Mouse (Mus musculus) left cerebral cortex, adult 2 months (tissue): ENCODE results near the gene Gm28041. TPM values are rescaled to one million over a fixed set of nuclear protein-coding genes. Genes with fewer than 3 reads are reported as not detected.
A peak's percentile ranks its signal among the peaks of the same experiment; 100 is the strongest.
"Not testable (repeated sequence)": the region's sequence is repeated elsewhere in the genome, so short reads cannot be mapped to it uniquely, and the experiment has no call there.

Experiments
- DNase-seq, 2 experiments: peaks; one replicate each; pipeline ENCODE4 v3.0.0; 2021 to 2022; ENCODE audit warnings: low spot score in 2 of 2, mixed read lengths in 1 of 2; ENCODE audit errors: extremely low spot score in 1 of 2
- H3K27ac ChIP-seq: fragments of 200-600 bp; 2 replicates; pipeline ENCODE4 v1.8.1; 2022
- H3K4me3 ChIP-seq: fragments of 200-600 bp; 2 replicates; pipeline ENCODE4 v1.8.1; 2022
- CTCF ChIP-seq: fragments of 200-600 bp; IDR thresholded peaks from 2 replicates; pipeline ENCODE4 v1.8.1; 2022; ENCODE audit warnings: antibody characterized with exemption, mild to moderate bottlenecking, moderate library complexity
- intact Hi-C: fragments of 180-260 bp; cut with DNase I; formaldehyde crosslinking; loops from one replicate; pipeline ENCODE4 v1.15.1; 2025
- long read RNA-seq, 2 experiments: library from polyadenylated mRNA; stranded (forward); transcript quantifications; one replicate each; pipeline ENCODE4 v2.0.0; 2021; ENCODE audit warnings: borderline mapping rate in 2 of 2
- total RNA-seq, 2 experiments: library from RNA; stranded (reverse); gene quantifications; 2 replicates each; pipeline ENCODE4 v1.2.3; 2021

Gene Gm28041
- not detected for total RNA-seq
- long read RNA-seq, experiment 1 = 0 reads
- long read RNA-seq, experiment 2 = 0 reads

DNA sequence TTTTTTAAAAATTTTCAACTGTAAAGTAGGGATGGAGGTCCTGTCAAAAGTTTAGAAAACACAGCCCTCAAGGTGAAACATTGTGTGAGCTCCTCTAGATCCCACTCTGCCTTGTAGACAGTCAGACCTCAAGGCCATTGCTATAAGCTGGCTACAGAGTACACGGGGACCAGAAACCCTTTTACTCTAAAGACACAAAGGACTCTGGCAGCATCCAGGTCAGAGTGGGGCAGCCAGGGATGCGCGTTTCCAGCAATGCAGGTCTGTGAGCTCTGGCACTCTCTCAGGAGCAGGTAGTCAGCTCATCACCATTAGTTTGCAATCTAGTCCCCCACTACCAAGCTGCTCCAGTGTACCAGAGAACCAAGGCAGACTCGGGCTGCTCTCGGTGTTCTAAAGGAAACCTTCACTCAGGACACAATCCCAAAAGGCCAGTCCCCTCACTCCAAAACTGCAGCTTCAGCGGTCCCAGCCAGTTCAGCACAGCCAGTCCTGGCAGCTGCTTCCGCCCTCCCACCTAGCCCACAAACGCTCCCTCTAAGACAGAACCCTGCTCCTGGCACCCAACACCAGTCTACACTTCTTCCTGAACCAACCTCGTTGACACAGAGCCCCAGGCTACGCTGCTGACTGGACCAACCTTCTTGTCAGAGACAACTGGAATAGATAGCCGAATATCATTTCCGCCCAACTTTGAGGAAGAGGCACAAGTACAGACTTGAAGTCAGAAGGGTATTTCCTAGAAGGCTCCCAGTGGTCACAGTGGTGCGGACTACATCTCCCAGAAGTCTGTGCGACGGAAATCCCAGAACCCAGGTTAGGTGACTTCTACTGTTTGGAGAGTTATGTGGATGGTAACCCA lies at the start of gene Gm28041, which contains the start of gene Zfp456:
TSS of gene Gm28041 (minus strand) at position 684 of the 862 bp plus-strand sequence.
TSS of gene Zfp456 (minus strand) at position 761 of the 862 bp plus-strand sequence.
- H3K4me3 ChIP-seq = peak within 1 kb of the TSS; percentile 43
- H3K27ac ChIP-seq, intact Hi-C loops: not testable (repeated sequence)
- peak; percentile 37 to 53 for DNase-seq

DNA sequence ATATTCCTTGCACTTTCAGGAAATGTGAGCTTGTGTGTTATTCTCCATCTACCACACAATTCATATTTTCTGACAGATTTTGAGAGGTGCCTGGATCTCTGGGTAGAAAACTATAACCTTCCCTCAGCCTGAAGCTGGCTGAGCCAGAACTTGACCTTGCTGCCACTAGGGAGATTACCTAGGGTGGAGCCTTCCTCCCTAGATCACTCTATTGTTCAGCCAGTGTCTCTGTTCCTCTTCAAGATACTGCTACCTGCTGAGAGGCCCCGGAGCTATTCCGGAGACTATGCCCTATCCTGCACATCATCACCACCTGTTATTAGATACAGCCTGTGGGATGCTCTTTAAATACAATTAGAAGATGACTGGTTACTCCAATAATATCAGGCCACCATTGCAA lies 47.0 kb upstream of the Gm28041 start:
- H3K4me3 ChIP-seq, H3K27ac ChIP-seq, intact Hi-C loops, DNase-seq: not testable (repeated sequence)

DNA sequence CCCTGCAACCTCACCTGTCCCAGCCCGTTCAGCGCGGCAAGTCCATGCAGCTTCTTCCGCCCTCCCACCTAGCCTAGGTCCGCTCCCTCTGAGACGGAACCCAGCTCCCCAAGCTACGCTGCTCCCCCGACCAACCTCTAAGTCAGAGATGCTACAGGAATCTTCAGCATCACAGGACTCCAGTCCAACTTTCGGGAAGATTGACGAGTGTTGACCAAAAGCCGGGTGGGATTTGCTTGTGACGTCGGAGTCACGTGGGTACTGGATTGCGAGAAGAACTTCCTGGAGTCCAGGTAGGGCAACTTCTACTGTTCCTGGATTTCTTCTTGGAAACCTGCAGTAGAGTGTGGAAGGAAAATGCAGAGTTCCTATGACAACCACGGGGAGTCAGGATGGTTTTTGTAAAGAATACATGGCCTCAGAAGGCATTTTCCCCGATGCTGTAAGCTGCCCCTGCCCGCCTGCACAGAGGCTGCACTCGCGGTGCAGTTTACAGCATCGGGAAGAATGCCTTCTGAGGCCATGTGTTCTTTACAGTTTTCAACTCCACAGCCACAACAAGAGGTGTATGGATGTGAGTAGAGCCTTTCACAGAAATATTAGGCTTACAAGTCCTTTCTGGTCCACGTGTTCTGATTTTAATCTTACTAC lies 45.8 kb upstream of the Gm28041 start, which contains the start of gene Zfp459:
TSS of gene Zfp459 (minus strand) at position 212 of the 651 bp plus-strand sequence.
- peak within 1 kb of the TSS; percentile 18 for H3K27ac ChIP-seq
- DNase-seq = peak; percentile 26 to 57
- H3K4me3 ChIP-seq = peak within 1 kb of the TSS; percentile 62
- intact Hi-C loops = no loop called here
- no peak; the same call in 1 of the 2 replicates for TF ChIP-seq CTCF

DNA sequence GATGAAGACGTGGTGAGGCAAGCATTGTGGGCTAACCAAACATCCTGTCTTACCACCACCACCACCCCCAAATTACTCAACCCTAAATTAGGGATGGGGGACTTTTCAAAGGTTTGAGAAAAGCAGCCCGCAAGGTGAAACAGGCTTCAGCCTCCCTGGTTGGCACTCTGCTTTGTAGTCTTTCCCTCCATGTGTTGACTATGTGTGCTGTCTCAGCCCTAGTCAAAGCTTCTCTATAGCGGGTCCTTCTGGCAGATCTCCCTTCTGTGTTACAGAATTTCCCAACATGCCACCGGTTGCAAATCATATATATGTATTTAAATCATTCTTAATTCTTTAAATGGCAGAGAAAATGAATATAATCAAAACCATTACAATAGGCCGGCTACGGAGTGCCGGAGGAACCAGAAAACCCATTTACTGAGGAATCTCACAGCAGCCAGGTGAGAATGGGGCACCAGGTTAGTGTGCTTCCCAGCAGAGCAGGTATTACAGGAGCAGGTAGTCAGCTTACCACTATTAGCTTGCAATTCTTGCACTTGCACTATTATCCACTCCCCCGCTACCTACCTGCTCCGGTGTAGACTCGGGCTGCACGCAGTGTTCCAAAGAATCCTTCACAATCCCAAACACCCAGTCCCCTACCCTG lies 45.1 kb upstream of the Gm28041 start:
- no peak for TF ChIP-seq CTCF
- peak overlapping the region; percentile 62 for H3K4me3 ChIP-seq
- peak overlapping the region; percentile 18 for H3K27ac ChIP-seq
- intact Hi-C loops = no loop called here
- peak in 1 of 2 experiments; percentile 10 for DNase-seq

DNA sequence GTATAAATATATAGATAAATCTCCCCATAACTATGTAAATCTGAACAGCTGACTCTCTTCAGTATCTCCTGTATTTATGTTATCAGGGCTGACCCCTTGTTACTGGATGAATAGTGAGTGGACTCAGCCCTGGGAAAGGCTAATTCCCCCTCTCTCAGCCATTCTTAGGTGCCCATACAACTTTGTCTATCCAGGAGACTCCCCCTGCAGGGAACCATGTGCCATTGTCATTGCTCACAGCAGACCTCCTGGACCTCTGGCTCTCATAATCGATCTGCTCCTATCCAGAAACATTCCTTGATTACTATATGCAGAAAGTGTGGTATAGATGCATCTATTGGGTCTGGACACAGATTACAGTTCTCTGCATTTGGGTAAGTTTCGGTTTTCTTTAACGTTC lies 41.3 kb upstream of the Gm28041 start:
- H3K27ac ChIP-seq = no peak overlapping the region
- intact Hi-C loops = no loop called here
- H3K4me3 ChIP-seq = no peak overlapping the region
- no peak for TF ChIP-seq CTCF
- DNase-seq = no peak

DNA sequence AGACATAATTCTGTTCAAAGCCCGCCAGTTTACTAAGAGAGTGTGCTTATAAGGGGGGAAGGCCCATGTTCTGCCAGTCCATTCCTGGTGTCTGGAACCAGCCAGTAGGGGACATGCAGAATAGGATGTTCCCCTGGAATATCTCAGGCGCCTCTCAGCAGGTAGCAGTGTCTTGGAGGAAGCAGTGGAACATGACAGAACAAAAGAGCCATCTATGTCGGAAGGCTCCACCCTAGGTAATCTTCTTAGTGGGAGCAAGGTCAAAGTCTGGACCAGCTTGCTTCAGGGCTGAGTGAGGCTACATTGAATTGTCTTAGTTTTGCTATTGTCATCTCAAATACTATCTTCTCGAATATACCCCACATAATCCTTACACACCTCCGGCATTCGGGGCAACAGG lies 40.2 kb upstream of the Gm28041 start:
- Histone ChIP-seq H3K4me3 (no peak overlapping the region), H3K27ac (no peak overlapping the region)
- no peak for TF ChIP-seq CTCF
- no peak for DNase-seq
- intact Hi-C loops = no loop called here

DNA sequence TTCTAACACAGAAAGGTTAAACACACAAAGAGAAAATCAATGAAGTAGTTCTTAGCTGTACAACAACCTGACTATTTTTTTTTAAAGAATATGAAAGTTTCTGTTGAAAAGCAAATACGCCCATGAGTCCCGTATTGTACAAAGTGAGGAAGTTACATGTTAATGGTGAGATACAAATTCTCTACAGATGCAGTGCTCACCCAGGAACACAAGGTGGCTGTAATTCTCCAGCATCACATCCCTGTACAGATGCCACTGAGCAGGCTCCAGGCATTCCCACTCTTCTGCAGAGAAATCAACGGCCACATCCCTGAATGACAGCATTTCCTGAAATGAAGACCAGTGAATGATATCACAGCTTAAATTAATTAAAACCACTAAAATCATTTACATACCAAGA lies 38.1 kb upstream of the Gm28041 start:
- H3K4me3 ChIP-seq, H3K27ac ChIP-seq, DNase-seq, intact Hi-C loops: not testable (repeated sequence)
- peak; percentile 32 for TF ChIP-seq CTCF

DNA sequence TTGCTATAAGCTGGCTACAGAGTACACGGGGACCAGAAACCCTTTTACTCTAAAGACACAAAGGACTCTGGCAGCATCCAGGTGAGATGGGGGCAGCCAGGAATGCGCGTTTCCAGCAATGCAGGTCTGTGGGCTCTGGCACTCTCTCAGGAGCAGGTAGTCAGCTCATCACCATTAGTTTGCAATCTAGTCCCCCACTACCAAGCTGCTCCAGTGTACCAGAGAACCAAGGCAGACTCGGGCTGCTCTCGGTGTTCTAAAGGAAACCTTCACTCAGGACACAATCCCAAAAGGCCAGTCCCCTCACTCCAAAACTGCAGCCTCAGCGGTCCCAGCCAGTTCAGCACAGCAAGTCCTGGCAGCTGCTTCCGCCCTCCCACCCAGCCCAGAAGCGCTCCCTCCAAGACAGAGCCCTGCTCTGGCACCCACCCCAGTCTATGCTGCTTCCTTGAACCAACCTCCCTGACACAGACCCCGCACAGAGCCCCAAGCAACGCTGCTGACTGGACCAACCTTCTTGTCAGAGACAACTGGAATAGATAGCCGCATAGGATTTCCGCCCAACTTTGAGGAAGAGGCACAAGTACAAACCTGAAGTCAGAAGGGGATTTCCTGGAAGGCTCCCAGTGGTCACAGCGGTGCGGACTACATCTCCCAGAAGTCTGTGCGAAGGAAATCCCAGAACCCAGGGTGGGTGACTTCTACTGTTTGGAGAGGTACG lies 23.8 kb upstream of the Gm28041 start, which contains the start of gene Zfp429:
TSS of gene Zfp429 (minus strand) at position 637 of the 721 bp plus-strand sequence.
- H3K4me3 ChIP-seq = peak within 1 kb of the TSS; percentile 63
- intact Hi-C loops = not testable (repeated sequence)
- peak; percentile 66 for DNase-seq
- peak within 1 kb of the TSS; percentile 72 for H3K27ac ChIP-seq

DNA sequence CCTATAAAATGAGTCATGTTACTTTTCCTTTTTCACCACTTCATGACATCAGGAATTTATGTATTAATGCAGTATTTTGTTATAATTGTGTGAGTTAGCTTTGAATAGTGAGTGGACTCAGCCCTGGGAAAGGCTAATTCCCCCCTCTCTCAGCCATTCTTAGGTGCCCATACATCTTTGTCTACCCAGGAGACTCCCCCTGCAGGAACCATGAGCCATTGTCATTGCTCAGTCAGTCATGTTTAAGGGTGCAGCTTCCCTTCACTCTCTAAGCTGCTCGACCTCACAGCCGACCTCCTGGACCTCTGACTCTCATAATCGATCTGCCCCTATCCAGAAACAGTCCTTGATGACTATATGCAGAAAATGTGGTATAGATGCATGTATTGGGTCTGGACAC lies 722 bp upstream of the Gm28041 start:
- H3K4me3 ChIP-seq, DNase-seq, intact Hi-C loops, H3K27ac ChIP-seq: not testable (repeated sequence)

DNA sequence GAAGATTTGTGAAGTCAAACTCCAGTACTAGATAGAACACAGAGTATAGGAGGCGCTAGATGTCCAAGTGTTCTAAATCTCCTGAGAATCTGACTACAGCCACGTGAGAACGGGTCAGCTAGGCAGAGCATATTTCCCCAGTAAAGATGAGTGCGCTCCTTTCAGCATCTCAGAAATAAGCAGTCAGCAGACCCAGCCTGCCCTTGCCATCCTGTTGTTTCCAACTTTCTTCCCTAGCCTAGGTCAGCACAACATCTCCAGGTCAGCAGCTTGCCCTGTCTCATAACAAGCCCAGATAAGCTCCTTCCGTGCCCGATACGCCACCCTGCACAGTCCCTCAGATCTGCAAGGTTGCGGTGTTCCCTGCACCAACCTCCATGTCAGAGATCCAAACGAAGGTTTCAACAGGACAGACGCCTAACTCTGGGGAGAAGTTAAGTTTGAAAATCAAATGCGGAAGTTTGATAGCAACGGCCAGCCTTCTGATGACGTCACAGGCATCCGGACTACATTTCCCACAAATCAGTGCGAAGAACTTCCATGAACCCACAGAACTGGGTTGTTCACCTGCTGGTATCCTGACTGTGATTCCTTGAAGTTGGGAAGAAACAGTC lies 15.3 kb downstream of the Gm28041 start, which contains the start of the genes Gm28044 and Zfp953:
TSS of gene Gm28044 (minus strand) at position 406 of the 614 bp plus-strand sequence.
TSS of gene Zfp953 (minus strand) at position 475 of the 614 bp plus-strand sequence.
- TF ChIP-seq CTCF = no peak; the same call in 1 of the 2 replicates
- H3K27ac ChIP-seq = peak within 1 kb of the TSS; percentile 65

More for the DNA sequence above, 15.3 kb downstream of the Gm28041 start, which contains the start of the genes Gm28044 and Zfp953:
- H3K4me3 ChIP-seq = peak within 1 kb of the TSS; percentile 76
- DNase-seq = peak; percentile 82 to 88
- intact Hi-C loops = loop anchor here (1.0 to 2.0 kb wide), 3 partner anchors 27 to 484 kb away; partner anchors contain the start of genes Zfp457 and Zfp595
